Mouse (Mus musculus) embryonic facial prominence, embryonic 12.5 days (tissue): ENCODE results near the gene Pelp1. TPM values are rescaled to one million over a fixed set of nuclear protein-coding genes. Genes with fewer than 3 reads are reported as not detected.
A peak's percentile ranks its signal among the peaks of the same experiment; 100 is the strongest.
"Not testable (repeated sequence)": the region's sequence is repeated elsewhere in the genome, so short reads cannot be mapped to it uniquely, and the experiment has no call there.

Experiments
- ATAC-seq: fragments of 200-750 bp; cut with Nextera tagmentation; 2 replicates; pipeline ENCODE4 v1.8.0; 2017; ENCODE audit not compliant: insufficient number of reproducible peaks, insufficient read depth, low FRiP score, low TSS enrichment
- H3K27ac ChIP-seq: fragments of 300-500 bp; sonication (generic); 2 replicates; pipeline ENCODE4 v1.5.1; 2016; ENCODE audit warnings: mild to moderate bottlenecking
- H3K27me3 ChIP-seq: fragments of 300-500 bp; sonication (generic); 2 replicates; pipeline ENCODE4 v1.6.1; 2016; ENCODE audit warnings: mild to moderate bottlenecking, moderate library complexity
- H3K36me3 ChIP-seq: fragments of 300-500 bp; sonication (generic); 2 replicates; pipeline ENCODE4 v1.6.1; 2016; ENCODE audit warnings: mild to moderate bottlenecking
- H3K4me1 ChIP-seq: fragments of 300-500 bp; sonication (generic); 2 replicates; pipeline ENCODE4 v1.6.1; 2016
- H3K4me2 ChIP-seq: fragments of 300-500 bp; sonication (generic); replicated peaks from 2 replicates; pipeline ENCODE4 v1.6.1; 2016; ENCODE audit warnings: mild to moderate bottlenecking, moderate library complexity
- H3K4me3 ChIP-seq: fragments of 300-500 bp; sonication (generic); 2 replicates; pipeline ENCODE4 v1.5.1; 2016; ENCODE audit warnings: mild to moderate bottlenecking
- H3K9ac ChIP-seq: fragments of 300-500 bp; sonication (generic); 2 replicates; pipeline ENCODE4 v1.6.1; 2016; ENCODE audit warnings: mild to moderate bottlenecking, moderate library complexity
- H3K9me3 ChIP-seq: fragments of 300-500 bp; sonication (generic); 2 replicates; pipeline ENCODE4 v1.6.1; 2016; ENCODE audit warnings: mild to moderate bottlenecking, moderate library complexity
- WGBS: fragments of 180-500 bp; shearing (Covaris S2); methylation state at CpG from one replicate; pipeline ENCODE4 v1.1.7; 2016; 5-methylcytosine and 5-hydroxymethylcytosine counted together
- polyA plus RNA-seq: library from polyadenylated mRNA; unstranded; fragments of >200 nt; fragmentation: Nextera tagmentation; extraction: Ambion mirVana; gene quantifications from 2 replicates; pipeline ENCODE4 v1.2.1, GENCODE M21; 2016

Pelp1 gene
- polyA plus RNA-seq, 1 experiment from 2014 or later: 46.4 TPM

GRCm38 (mm10) chr11:70440637-70441036 lies 30.8 kb upstream of the Pelp1 start:
- Histone ChIP-seq H3K4me2 (no peak overlapping the region), H3K4me3 (no peak overlapping the region), H3K4me1 (no peaks in the 10 kb centered on the region), H3K9me3 (no peaks in the 10 kb centered on the region), H3K27me3 (no peaks in the 10 kb centered on the region), H3K36me3 (peaks cover 58% of the 10 kb centered on the region), H3K27ac (no peak overlapping the region), H3K9ac (no peak overlapping the region)
- no peak for ATAC-seq
- 95% methylated on average over 4 of the region's 4 CpGs for WGBS

DNA sequence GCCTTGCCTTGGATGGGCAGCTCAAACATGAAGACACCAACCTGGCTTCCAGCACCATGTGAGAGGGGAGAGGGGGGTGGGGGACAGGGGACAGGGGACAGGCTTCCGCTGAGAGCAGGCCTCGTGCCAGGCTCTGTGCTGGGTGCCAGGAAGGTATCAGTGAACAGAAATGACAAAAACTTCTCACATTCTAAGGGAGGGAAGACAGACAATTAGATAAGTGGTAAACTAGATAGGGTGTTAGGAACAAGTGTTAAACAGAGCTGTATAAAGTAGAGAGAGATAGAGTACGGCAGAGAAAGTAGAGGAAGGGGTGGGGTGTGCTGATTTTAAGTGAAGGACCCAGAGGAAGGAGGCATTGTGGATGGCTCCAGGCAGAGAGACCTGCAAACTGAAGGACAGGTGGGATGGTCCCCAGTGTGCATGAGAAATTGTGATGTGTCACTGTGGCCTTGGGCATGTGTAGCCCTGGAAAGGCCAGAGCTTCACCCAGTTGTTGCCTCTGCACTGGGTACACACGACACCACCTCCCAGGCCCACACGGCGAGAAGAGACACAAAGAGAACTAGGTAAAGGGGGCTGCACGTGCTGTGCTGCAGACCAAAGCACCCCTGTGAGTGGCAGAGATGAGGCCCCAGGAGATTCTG lies 29.0 kb upstream of the Pelp1 start:
- Histone ChIP-seq H3K9me3 (no peaks in the 10 kb centered on the region), H3K4me1 (peaks cover 2% of the 10 kb centered on the region), H3K27ac (no peak overlapping the region), H3K9ac (no peak overlapping the region), H3K36me3 (peaks cover 58% of the 10 kb centered on the region), H3K4me3 (no peak overlapping the region), H3K4me2 (no peak overlapping the region), H3K27me3 (no peaks in the 10 kb centered on the region)
- 89% methylated on average over 7 of the region's 7 CpGs for WGBS
- ATAC-seq: no peak

DNA sequence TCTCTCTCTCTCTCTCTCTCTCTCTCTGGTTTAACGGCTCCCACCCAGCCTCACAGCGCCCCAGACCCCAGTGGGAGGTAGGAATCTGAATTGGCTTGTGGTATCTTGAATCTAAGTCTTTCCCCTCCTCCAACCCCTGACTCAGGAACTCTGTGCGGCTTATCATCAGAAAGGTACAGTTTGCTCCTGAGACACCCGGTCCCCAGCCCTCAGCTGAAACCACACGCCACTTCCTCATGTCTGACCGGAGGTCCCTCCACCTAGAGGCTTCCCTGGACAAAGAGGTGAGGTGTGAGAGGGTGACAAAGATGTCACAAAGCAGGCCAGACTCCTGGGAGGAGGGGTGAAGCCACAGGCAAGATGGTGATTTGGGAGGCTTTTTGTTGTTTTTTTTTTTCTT lies 27.6 kb upstream of the Pelp1 start:
- Histone ChIP-seq H3K9me3 (no peaks in the 10 kb centered on the region), H3K9ac (no peak overlapping the region), H3K36me3 (peaks cover 58% of the 10 kb centered on the region), H3K27me3 (no peaks in the 10 kb centered on the region), H3K4me2 (no peak overlapping the region), H3K4me3 (no peak overlapping the region), H3K27ac (no peak overlapping the region), H3K4me1 (peaks cover 12% of the 10 kb centered on the region)
- ATAC-seq: no peak
- WGBS: 78% methylated on average over 6 of the region's 6 CpGs

DNA sequence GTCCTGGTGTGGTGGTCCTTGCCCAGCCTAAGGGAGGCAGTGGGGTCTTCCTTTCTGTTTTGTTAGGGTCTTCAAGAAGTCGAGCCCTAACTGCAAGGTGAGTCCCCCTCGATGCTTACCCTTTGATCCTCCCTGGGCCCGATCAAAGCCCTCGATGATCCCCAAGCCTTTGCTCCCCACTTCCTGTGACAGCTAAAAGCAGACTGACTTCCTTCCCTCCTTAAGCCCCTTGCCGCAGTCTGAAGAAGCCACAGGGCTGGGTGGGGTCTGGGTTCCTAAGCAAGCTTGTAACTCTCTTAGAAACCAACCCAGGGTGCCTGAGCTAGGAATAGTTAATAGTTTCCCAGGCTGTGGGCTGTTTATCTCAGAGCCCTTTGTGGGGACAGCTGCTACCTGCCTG lies 25.6 kb upstream of the Pelp1 start:
- no peak for ATAC-seq
- no peak overlapping the region for H3K4me2 ChIP-seq
- H3K36me3 ChIP-seq: peaks cover 45% of the 10 kb centered on the region
- no peaks in the 10 kb centered on the region for H3K9me3 ChIP-seq
- no peak overlapping the region for H3K27ac ChIP-seq
- H3K4me1 ChIP-seq: peaks cover 15% of the 10 kb centered on the region
- 76% methylated on average over 5 of the region's 5 CpGs for WGBS
- H3K27me3 ChIP-seq: no peaks in the 10 kb centered on the region
- H3K4me3 ChIP-seq: no peak overlapping the region
- 0 out of 2 replicates have a peak overlapping the region, but pooled peaks have one; percentile 15 for H3K9ac ChIP-seq

DNA sequence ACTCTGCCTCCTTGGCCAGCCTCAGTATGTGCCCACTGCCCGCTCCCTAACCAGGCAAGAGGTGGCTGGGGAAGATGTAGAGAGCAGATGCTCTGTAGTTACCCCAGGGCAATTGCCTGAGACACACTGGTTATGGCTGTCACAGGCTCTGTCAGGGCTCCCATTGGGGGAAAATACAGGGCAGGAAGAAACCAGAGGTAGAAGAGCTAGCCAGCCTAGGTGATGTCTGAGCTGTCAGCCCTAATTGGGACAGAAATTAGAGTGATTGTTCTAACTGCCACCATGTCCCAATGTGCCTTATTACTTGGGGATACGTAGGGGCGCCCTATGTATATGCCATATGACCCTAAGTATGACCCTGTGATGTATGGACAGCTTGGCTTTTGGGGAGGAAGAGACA lies 24.1 kb upstream of the Pelp1 start:
- H3K4me1 ChIP-seq: peaks cover 15% of the 10 kb centered on the region
- peaks cover 29% of the 10 kb centered on the region for H3K36me3 ChIP-seq
- peak overlapping the region; percentile 76; the same call in 1 of the 2 replicates for H3K4me3 ChIP-seq
- no peaks in the 10 kb centered on the region for H3K27me3 ChIP-seq
- H3K9ac ChIP-seq: 0 out of 2 replicates have a peak overlapping the region, but pooled peaks have one; percentile 81
- H3K27ac ChIP-seq: no peak overlapping the region
- WGBS: 94% methylated on average over 3 of the region's 3 CpGs
- peak overlapping the region; percentile 81 for H3K4me2 ChIP-seq
- H3K9me3 ChIP-seq: no peaks in the 10 kb centered on the region
- no peak for ATAC-seq

DNA sequence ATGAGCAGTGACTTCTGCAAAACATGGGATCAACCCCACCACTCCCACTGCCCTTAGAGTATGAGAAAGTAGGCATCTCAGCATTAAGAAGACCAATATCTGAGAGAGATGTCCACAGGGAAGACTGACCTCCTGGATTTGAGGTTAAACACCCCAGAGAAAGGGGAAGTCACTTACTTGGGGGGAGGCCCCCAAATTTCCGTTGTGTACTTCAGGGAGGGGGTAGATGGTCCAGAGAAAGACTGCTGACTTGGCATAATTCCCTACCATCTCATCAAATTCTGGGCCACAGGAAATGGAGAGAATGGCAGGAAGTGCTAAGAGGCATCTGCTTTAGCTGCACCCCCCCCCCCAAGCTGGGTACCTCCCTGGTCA lies 23.7 kb upstream of the Pelp1 start:
- no peak overlapping the region for H3K27ac ChIP-seq
- 73% methylated on average over 1 of the region's 1 CpGs for WGBS

GRCm38 (mm10) chr11:70432895-70433568 lies 23.2 kb upstream of the Pelp1 start:
- Histone ChIP-seq H3K27ac (peak overlapping the region; percentile 83), H3K9me3 (no peaks in the 10 kb centered on the region), H3K4me2 (peak overlapping the region; percentile 81), H3K4me3 (peak overlapping the region; percentile 76), H3K9ac (peak overlapping the region; percentile 81), H3K27me3 (no peaks in the 10 kb centered on the region), H3K4me1 (peaks cover 15% of the 10 kb centered on the region), H3K36me3 (peaks cover 20% of the 10 kb centered on the region)
- 8% methylated on average over 15 of the region's 15 CpGs for WGBS
- ATAC-seq: peak; percentile 30; the same call in 1 of the 2 replicates

More for the DNA sequence above, 23.7 kb upstream of the Pelp1 start:
- Histone ChIP-seq H3K36me3 (peaks cover 25% of the 10 kb centered on the region), H3K9me3 (no peaks in the 10 kb centered on the region), H3K4me1 (peaks cover 15% of the 10 kb centered on the region), H3K27me3 (no peaks in the 10 kb centered on the region), H3K9ac (peak overlapping the region; percentile 81; the same call in 1 of the 2 replicates), H3K4me2 (peak overlapping the region; percentile 81), H3K4me3 (peak overlapping the region; percentile 76)
- no peak for ATAC-seq

GRCm38 (mm10) chr11:70432048-70432894 lies 22.4 kb upstream of the Pelp1 start, which contains the start of gene Arrb2:
Gene Arrb2, plus strand, starts transcription at chr11:70432635.
- 1% methylated on average over 73 of the region's 75 CpGs for WGBS

GRCm38 (mm10) chr11:70431574-70431973 lies 21.7 kb upstream of the Pelp1 start:
- Histone ChIP-seq H3K36me3 (peaks cover 7% of the 10 kb centered on the region), H3K9ac (peak overlapping the region; percentile 6; the same call in 1 of the 2 replicates), H3K27me3 (no peaks in the 10 kb centered on the region), H3K27ac (peak overlapping the region; percentile 32; the same call in 1 of the 2 replicates), H3K4me1 (peaks cover 15% of the 10 kb centered on the region), H3K4me3 (peak overlapping the region; percentile 76; the same call in 1 of the 2 replicates), H3K4me2 (peak overlapping the region; percentile 81), H3K9me3 (no peaks in the 10 kb centered on the region)
- 28% methylated on average over 5 of the region's 5 CpGs for WGBS
- ATAC-seq: no peak

More at GRCm38 (mm10) chr11:70432048-70432894, 22.4 kb upstream of the Pelp1 start, which contains the start of gene Arrb2:
- Histone ChIP-seq H3K4me1 (peaks cover 15% of the 10 kb centered on the region), H3K36me3 (peaks cover 14% of the 10 kb centered on the region), H3K4me2 (peak within 1 kb of the TSS; percentile 81), H3K9me3 (no peaks in the 10 kb centered on the region), H3K27ac (peak within 1 kb of the TSS; percentile 83), H3K4me3 (peak within 1 kb of the TSS; percentile 76), H3K9ac (peak within 1 kb of the TSS; percentile 81), H3K27me3 (no peaks in the 10 kb centered on the region)
- ATAC-seq: peak; percentile 96

GRCm38 (mm10) chr11:70426598-70426997 lies 16.8 kb upstream of the Pelp1 start:
- H3K4me2 ChIP-seq, ATAC-seq, H3K36me3 ChIP-seq, H3K4me3 ChIP-seq, H3K9me3 ChIP-seq, H3K27ac ChIP-seq, H3K4me1 ChIP-seq, H3K9ac ChIP-seq, H3K27me3 ChIP-seq: not testable (repeated sequence)
- WGBS: 78% methylated on average over 6 of the region's 6 CpGs

- ATAC-seq: no peak
- Histone ChIP-seq H3K9me3 (no peaks in the 10 kb centered on the region), H3K27ac (no peak overlapping the region), H3K27me3 (no peaks in the 10 kb centered on the region), H3K4me3 (no peak overlapping the region), H3K4me2 (no peak overlapping the region), H3K4me1 (no peaks in the 10 kb centered on the region), H3K9ac (no peak overlapping the region), H3K36me3 (no peaks in the 10 kb centered on the region)
- 72% methylated on average over 5 of the region's 5 CpGs for WGBS
Observed at GRCm38 (mm10) chr11:70419486-70419885, 9.7 kb upstream of the Pelp1 start.
